Mouse (Mus musculus) MEL (cell line): ENCODE measurements around the gene Csnk1e.

Experiments used
- GATA1 ChIP-seq: IDR thresholded peaks from 2 replicates; pipeline ENCODE4 v1.6.1; 2011; ENCODE audit warnings: low read depth, low read length, improper control_type of control experiment
- POLR2A ChIP-seq, 2 experiments: IDR thresholded peaks; 2 replicates each; pipeline ENCODE4 v1.6.1; 2011 to 2012; ENCODE audit warnings: low read length in 2 of 2, mild to moderate bottlenecking in 2 of 2, control low read depth in 1 of 2, improper control_type of control experiment in 1 of 2, low read depth in 1 of 2, moderate library complexity in 1 of 2; ENCODE audit not compliant: control insufficient read depth in 1 of 2, insufficient read depth in 1 of 2, poor library complexity in 1 of 2
- ZNF384 ChIP-seq: IDR thresholded peaks from 2 replicates; pipeline ENCODE4 v1.6.1; 2012; ENCODE audit warnings: low read depth, mild to moderate bottlenecking, inconsistent platforms, low read length, improper control_type of control experiment

DNA sequence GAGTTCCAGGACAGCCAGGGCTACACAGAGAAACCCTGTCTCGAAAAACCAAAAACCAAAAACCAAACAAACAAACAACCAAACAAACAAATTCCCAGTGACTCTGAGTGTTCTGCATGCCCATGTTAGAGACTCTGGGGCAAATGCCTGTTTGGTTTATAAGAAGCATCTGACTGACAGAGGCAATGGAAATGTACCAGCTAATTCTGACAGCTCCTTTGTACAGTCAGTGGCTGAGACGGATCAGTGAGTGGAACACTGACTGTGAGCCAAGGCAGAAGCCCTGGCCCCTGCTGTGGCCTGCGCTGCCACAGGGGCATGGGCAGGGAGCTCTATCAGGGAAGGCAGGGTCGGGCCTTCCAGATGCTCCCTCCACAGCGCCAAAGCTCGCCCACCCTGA lies 68.3 kb downstream of the Csnk1e start:
- TF ChIP-seq GATA1: no peak
- TF ChIP-seq ZNF384: no peak
- no peak for TF ChIP-seq POLR2A (IDR thresholded peaks at IDR 0.05; ENCODE audit: control insufficient read depth in 1 of 2, insufficient read depth in 1 of 2, low read depth in 1 of 2, low read length in 2 of 2, poor library complexity in 1 of 2)
